Mouse (Mus musculus) gastrocnemius, postnatal 25 days (tissue): Measurements from ENCODE around the gene Taf3. TPM values are rescaled to one million over a fixed set of nuclear protein-coding genes. Genes with fewer than 3 reads are reported as not detected.

Source experiments
- DNase-seq: peaks from one replicate; pipeline ENCODE4 v3.0.0; 2022
- total RNA-seq, 2 experiments: library from RNA; stranded (reverse); gene quantifications; 1 replicate in 1 of 2; 2 replicates in 1 of 2; pipeline ENCODE4 v1.2.3; 2021

Gene Taf3
- total RNA-seq, 2 experiments from 2014 or later = 6.4 to 7.6 TPM

- no peak for DNase-seq
Measured at GRCm38 (mm10) chr2:9889651-9890183, 158.7 kb downstream of the Taf3 start, which contains the start of gene Gata3. Gene Gata3, minus strand, starts transcription at chr2:9890034.

GRCm38 (mm10) chr2:9888913-9889650 is 159.3 kb downstream of the Taf3 start, which contains the start of gene 9230102O04Rik:
Gene 9230102O04Rik, minus strand, starts transcription at chr2:9889540.
- DNase-seq = no peak

- DNase-seq = no peak
Measured at GRCm38 (mm10) chr2:9887636-9888035, 160.8 kb downstream of the Taf3 start.

GRCm38 (mm10) chr2:9886921-9887610 is 161.3 kb downstream of the Taf3 start:
- DNase-seq = no peak

- DNase-seq = no peak
Measured at GRCm38 (mm10) chr2:9886031-9886430, 162.4 kb downstream of the Taf3 start.

GRCm38 (mm10) chr2:9885217-9885770 is 163.1 kb downstream of the Taf3 start:
- no peak for DNase-seq

- DNase-seq = no peak
Measured at GRCm38 (mm10) chr2:9884533-9885216, 163.7 kb downstream of the Taf3 start.

GRCm38 (mm10) chr2:9883803-9884532 is 164.4 kb downstream of the Taf3 start:
- no peak for DNase-seq

- no peak for DNase-seq
Measured at GRCm38 (mm10) chr2:9882926-9883802, 165.2 kb downstream of the Taf3 start.

GRCm38 (mm10) chr2:9882371-9882925 is 165.9 kb downstream of the Taf3 start:
- DNase-seq = no peak

- DNase-seq = no peak
Measured at GRCm38 (mm10) chr2:9881611-9882023, 166.8 kb downstream of the Taf3 start.

- DNase-seq = no peak
Measured at GRCm38 (mm10) chr2:9881051-9881591, 167.3 kb downstream of the Taf3 start, which contains the start of gene 4930412O13Rik. Gene 4930412O13Rik, plus strand, starts transcription at chr2:9881252.

GRCm38 (mm10) chr2:9880271-9880670 is 168.1 kb downstream of the Taf3 start:
- DNase-seq = no peak

- peak; percentile 91 for DNase-seq
Measured at GRCm38 (mm10) chr2:9879493-9879892, 168.9 kb downstream of the Taf3 start.

GRCm38 (mm10) chr2:9879092-9879491 is 169.3 kb downstream of the Taf3 start:
- DNase-seq = no peak

- peak; percentile 46 for DNase-seq
Measured at GRCm38 (mm10) chr2:9878564-9879081, 169.8 kb downstream of the Taf3 start.

- no peak for DNase-seq
Measured at GRCm38 (mm10) chr2:9877966-9878563, 170.3 kb downstream of the Taf3 start.

- DNase-seq = peak; percentile 19
Measured at GRCm38 (mm10) chr2:9877326-9877690, 171.1 kb downstream of the Taf3 start.
